Mouse (Mus musculus): ENCODE data around the gene Zcchc7. TPM values are rescaled to one million over a fixed set of nuclear protein-coding genes. Genes with fewer than 3 reads are reported as not detected.
A peak's percentile ranks its signal among the peaks of the same experiment; 100 is the strongest.

The Zcchc7 gene
- polyA plus RNA-seq (2016; fragmentation: Nextera tagmentation; extraction: Ambion mirVana) = 21.9 and 24.7 TPM in 2 replicates

GRCm38 (mm10) chr4:44755553-44756133 lies at the start of gene Zcchc7:
Gene Zcchc7 (plus strand): TSS chr4:44755877.
- H3K9me3 ChIP-seq = no peaks in the 10 kb centered on the region
- H3K4me1 ChIP-seq = peaks cover 20% of the 10 kb centered on the region
- H3K4me3 ChIP-seq = peak within 1 kb of the TSS; percentile 96
- H3K27me3 ChIP-seq (ENCODE audit: poor library complexity, severe bottlenecking) = no peaks in the 10 kb centered on the region
- DNase-seq (ENCODE audit: extremely low spot score, low spot score) = no peak
- peak within 1 kb of the TSS; percentile 96 for H3K27ac ChIP-seq
- WGBS = 6% methylated on average over 15 of the region's 15 CpGs
- no peaks in the 10 kb centered on the region for H3K36me3 ChIP-seq (replicated peaks)

- no peak for DNase-seq (ENCODE audit: extremely low spot score, low spot score)
- no peak overlapping the region for H3K27ac ChIP-seq
- peaks cover 47% of the 10 kb centered on the region for H3K4me1 ChIP-seq
- no peaks in the 10 kb centered on the region for H3K9me3 ChIP-seq
- WGBS = 8% methylated on average over 7 of the region's 7 CpGs
- H3K4me3 ChIP-seq = no peak overlapping the region
- no peaks in the 10 kb centered on the region for H3K36me3 ChIP-seq (replicated peaks)
- peaks cover 100% of the 10 kb centered on the region for H3K27me3 ChIP-seq (ENCODE audit: poor library complexity, severe bottlenecking)
Measured at GRCm38 (mm10) chr4:44705967-44706366, 49.7 kb upstream of the Zcchc7 start.

DNA sequence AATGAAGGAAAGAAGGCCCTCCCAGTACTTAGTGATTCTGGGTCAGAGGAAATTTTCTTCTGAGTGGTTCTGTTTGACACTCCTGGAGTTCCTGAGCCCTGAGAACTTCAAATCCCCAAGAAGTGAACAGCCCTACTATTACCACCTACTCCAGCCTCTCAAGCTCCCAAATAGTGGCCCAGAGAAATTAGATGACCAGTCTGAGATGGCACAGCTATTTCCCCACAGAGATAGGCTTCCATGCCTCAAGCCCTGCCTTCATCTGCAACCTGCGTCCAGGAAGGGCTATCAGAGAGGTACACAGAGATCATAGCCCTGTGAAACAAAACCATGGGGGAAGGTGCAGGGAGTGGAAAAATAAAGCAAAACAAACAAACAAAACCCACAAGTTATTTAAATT lies 48.8 kb upstream of the Zcchc7 start:
- no peak for DNase-seq (ENCODE audit: extremely low spot score, low spot score)
- Histone ChIP-seq H3K4me3 (no peak overlapping the region), H3K9me3 (no peaks in the 10 kb centered on the region), H3K27ac (no peak overlapping the region), H3K4me1 (peaks cover 43% of the 10 kb centered on the region), H3K36me3 (replicated peaks) (no peaks in the 10 kb centered on the region), H3K27me3 (ENCODE audit: poor library complexity, severe bottlenecking) (peaks cover 100% of the 10 kb centered on the region)
- WGBS = 45% methylated on average over 1 of the region's 1 CpGs

- no peak overlapping the region for H3K4me3 ChIP-seq
Measured at GRCm38 (mm10) chr4:44708311-44708710, 47.4 kb upstream of the Zcchc7 start.

GRCm38 (mm10) chr4:44709091-44709695 lies 46.5 kb upstream of the Zcchc7 start:
- Histone ChIP-seq H3K36me3 (replicated peaks) (no peaks in the 10 kb centered on the region), H3K27ac (no peak overlapping the region), H3K27me3 (ENCODE audit: poor library complexity, severe bottlenecking) (peaks cover 100% of the 10 kb centered on the region), H3K9me3 (no peaks in the 10 kb centered on the region), H3K4me3 (no peak overlapping the region), H3K4me1 (peaks cover 43% of the 10 kb centered on the region)
- no peak for DNase-seq (ENCODE audit: extremely low spot score, low spot score)

More at GRCm38 (mm10) chr4:44708311-44708710, 47.4 kb upstream of the Zcchc7 start:
- Histone ChIP-seq H3K27me3 (ENCODE audit: poor library complexity, severe bottlenecking) (peaks cover 100% of the 10 kb centered on the region), H3K4me1 (peaks cover 43% of the 10 kb centered on the region), H3K27ac (no peak overlapping the region), H3K36me3 (replicated peaks) (no peaks in the 10 kb centered on the region), H3K9me3 (no peaks in the 10 kb centered on the region)
- 48% methylated on average over 8 of the region's 8 CpGs for WGBS
- no peak for DNase-seq (ENCODE audit: extremely low spot score, low spot score)

- H3K27ac ChIP-seq = no peak within 1 kb of the TSS
- H3K27me3 ChIP-seq (ENCODE audit: poor library complexity, severe bottlenecking) = peaks cover 100% of the 10 kb centered on the region
- H3K4me1 ChIP-seq = peaks cover 40% of the 10 kb centered on the region
- no peak for DNase-seq (ENCODE audit: extremely low spot score, low spot score)
- H3K36me3 ChIP-seq (replicated peaks) = no peaks in the 10 kb centered on the region
- peak within 1 kb of the TSS; percentile 30 for H3K4me3 ChIP-seq
- H3K9me3 ChIP-seq = no peaks in the 10 kb centered on the region
- 24% methylated on average over 16 of the region's 16 CpGs for WGBS
Measured at GRCm38 (mm10) chr4:44709740-44710700, 45.7 kb upstream of the Zcchc7 start, which contains the start of gene Pax5. Gene Pax5 (minus strand): TSS chr4:44710487.

- DNase-seq (ENCODE audit: extremely low spot score, low spot score) = peak; percentile 53
Measured at GRCm38 (mm10) chr4:44710701-44711097, 45.0 kb upstream of the Zcchc7 start.

GRCm38 (mm10) chr4:44711136-44711900 lies 44.4 kb upstream of the Zcchc7 start:
- H3K27me3 ChIP-seq (ENCODE audit: poor library complexity, severe bottlenecking) = peaks cover 99% of the 10 kb centered on the region
- no peak overlapping the region; the same call in 1 of the 2 replicates for H3K27ac ChIP-seq
- 2% methylated on average over 25 of the region's 25 CpGs for WGBS
- no peaks in the 10 kb centered on the region for H3K36me3 ChIP-seq (replicated peaks)
- peak overlapping the region; percentile 45 for H3K4me3 ChIP-seq
- peaks cover 39% of the 10 kb centered on the region for H3K4me1 ChIP-seq
- peak; percentile 28 for DNase-seq (ENCODE audit: extremely low spot score, low spot score)
- H3K9me3 ChIP-seq = no peaks in the 10 kb centered on the region

More at GRCm38 (mm10) chr4:44710701-44711097, 45.0 kb upstream of the Zcchc7 start:
- peak overlapping the region; percentile 30 for H3K4me3 ChIP-seq
- H3K27me3 ChIP-seq (ENCODE audit: poor library complexity, severe bottlenecking) = peaks cover 100% of the 10 kb centered on the region
- no peaks in the 10 kb centered on the region for H3K9me3 ChIP-seq
- peaks cover 39% of the 10 kb centered on the region for H3K4me1 ChIP-seq
- H3K36me3 ChIP-seq (replicated peaks) = no peaks in the 10 kb centered on the region
- WGBS = under 1% methylated on average over 30 of the region's 30 CpGs
- no peak overlapping the region for H3K27ac ChIP-seq

DNA sequence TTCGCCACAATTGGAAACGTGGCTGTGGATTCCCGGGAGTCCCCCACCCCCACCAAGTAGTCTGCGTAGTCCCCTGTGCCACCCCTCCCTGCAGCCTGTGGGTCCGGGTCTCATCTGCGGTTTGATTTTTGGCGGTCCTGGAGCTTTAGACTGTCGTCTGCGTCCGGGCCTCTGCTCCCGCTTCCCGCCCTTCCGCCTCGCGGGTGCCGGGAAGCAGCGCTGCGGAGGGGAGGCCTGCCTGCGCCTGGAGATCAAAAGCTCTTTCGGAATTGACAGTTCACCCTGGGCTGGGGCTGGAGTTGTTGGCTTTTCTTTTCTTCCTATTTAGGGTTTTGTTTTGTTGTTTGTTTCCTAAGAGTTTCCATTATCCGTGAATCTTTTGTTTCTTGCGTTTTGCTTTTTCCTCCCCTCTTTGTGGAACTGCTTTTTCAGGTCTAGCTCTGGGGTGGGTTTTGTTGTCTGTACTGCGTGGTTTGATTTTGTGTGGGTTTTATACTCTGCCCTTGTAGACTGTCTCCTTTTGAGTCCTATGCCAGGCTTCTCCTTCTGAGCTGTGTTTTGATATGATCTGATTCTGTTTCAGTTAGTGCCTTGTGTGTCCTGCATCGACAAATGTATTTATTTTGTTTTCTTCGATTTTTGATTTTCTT lies 43.5 kb upstream of the Zcchc7 start:
- H3K9me3 ChIP-seq = no peaks in the 10 kb centered on the region
- H3K4me3 ChIP-seq = peak overlapping the region; percentile 45
- peaks cover 99% of the 10 kb centered on the region for H3K27me3 ChIP-seq (ENCODE audit: poor library complexity, severe bottlenecking)
- DNase-seq (ENCODE audit: extremely low spot score, low spot score) = peak; percentile 48
- peaks cover 48% of the 10 kb centered on the region for H3K4me1 ChIP-seq
- H3K27ac ChIP-seq = peak overlapping the region; percentile 54; the same call in 1 of the 2 replicates
- under 1% methylated on average over 25 of the region's 25 CpGs for WGBS
- no peaks in the 10 kb centered on the region for H3K36me3 ChIP-seq (replicated peaks)

GRCm38 (mm10) chr4:44712786-44713553 lies 42.7 kb upstream of the Zcchc7 start:
- H3K4me1 ChIP-seq = peaks cover 51% of the 10 kb centered on the region
- under 1% methylated on average over 50 of the region's 50 CpGs for WGBS
- no peak overlapping the region for H3K27ac ChIP-seq
- H3K9me3 ChIP-seq = no peaks in the 10 kb centered on the region
- peak overlapping the region; percentile 33 for H3K4me3 ChIP-seq
- H3K27me3 ChIP-seq (ENCODE audit: poor library complexity, severe bottlenecking) = peaks cover 99% of the 10 kb centered on the region
- H3K36me3 ChIP-seq (replicated peaks) = no peaks in the 10 kb centered on the region
- peak; percentile 55 for DNase-seq (ENCODE audit: extremely low spot score, low spot score)

DNA sequence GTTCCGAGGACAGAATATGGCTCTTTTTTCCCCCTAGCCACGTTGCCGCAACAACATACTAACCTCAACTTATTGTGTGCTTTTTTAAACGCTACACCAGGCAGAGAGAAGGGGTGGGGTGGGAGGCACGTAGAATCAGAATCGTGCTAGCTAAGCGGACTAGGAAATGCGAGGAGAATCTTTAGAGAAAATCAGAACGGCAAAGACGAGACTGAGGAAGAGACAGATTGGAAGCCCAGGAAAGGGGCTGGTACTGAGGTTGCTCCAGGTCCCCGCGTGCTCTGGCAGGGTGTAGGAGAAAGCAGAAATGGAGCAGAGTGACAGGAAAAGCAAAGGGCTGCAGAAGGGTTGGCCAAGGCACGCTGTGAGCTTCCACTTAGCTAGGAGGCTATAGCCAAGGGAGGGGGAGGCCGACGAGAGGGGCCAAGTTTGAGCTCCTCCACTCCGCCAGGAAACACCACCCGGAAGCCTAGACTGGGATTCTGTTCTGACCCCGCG lies 42.1 kb upstream of the Zcchc7 start:
- peak overlapping the region; percentile 33 for H3K4me3 ChIP-seq
- no peaks in the 10 kb centered on the region for H3K36me3 ChIP-seq (replicated peaks)
- 1% methylated on average over 19 of the region's 19 CpGs for WGBS
- no peaks in the 10 kb centered on the region for H3K9me3 ChIP-seq
- peaks cover 51% of the 10 kb centered on the region for H3K4me1 ChIP-seq
- H3K27me3 ChIP-seq (ENCODE audit: poor library complexity, severe bottlenecking) = peaks cover 99% of the 10 kb centered on the region
- peak; percentile 53 for DNase-seq (ENCODE audit: extremely low spot score, low spot score)
- H3K27ac ChIP-seq = no peak overlapping the region
